Mouse (Mus musculus) liver, adult 2 months (tissue): ENCODE data around the gene Ypel4.

Experiments
- CTCF ChIP-seq: fragments of 200-500 bp; IDR thresholded peaks from 2 replicates; pipeline ENCODE4 v1.5.1; 2011; ENCODE audit warnings: low read depth, low read length, control low read depth
- POLR2A ChIP-seq: fragments of 200-500 bp; IDR thresholded peaks from 2 replicates; pipeline ENCODE4 v1.6.1; 2011; ENCODE audit warnings: low read length, control low read depth; ENCODE audit not compliant: insufficient read depth; ENCODE audit errors: extremely low read depth

DNA sequence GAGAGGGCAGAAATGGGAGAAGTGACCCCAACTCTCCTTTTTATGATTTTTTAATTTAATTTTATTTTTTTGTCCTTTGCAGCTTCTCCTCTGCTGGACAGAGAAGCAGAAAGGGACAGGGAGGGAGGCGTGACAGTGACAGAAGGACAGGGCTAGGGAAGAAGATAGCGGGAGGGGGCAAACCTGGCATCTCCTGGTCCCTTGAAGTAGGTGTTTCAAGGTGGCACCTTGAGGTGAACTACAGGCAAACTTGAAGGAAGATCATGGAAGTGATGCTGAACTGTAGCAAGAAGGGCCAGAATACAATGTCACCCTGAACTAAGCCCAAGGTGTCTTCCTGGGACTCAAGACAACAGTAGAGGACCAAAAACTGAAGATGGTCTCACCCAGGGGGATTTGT is 1.1 kb downstream of the Ypel4 start:
- TF ChIP-seq CTCF = no peak
- TF ChIP-seq POLR2A = no peak
